Mouse (Mus musculus) monocyte, adult 5-6 weeks (primary cell): ENCODE results near the gene Tfb2m. TPM values are rescaled to one million over a fixed set of nuclear protein-coding genes. Genes with fewer than 3 reads are reported as not detected.

ENCODE experiments used
- ATAC-seq: fragments of 153-309, 156-312 bp; replicated peaks from 2 replicates; pipeline ENCODE4 v1.8.0; 2017; ENCODE audit warnings: mild to moderate bottlenecking; ENCODE audit not compliant: low TSS enrichment, insufficient number of reproducible peaks, severe bottlenecking, poor library complexity, low FRiP score
- total RNA-seq: library from RNA; stranded (forward); fragments of 200-1000, 200-491, 200-594 nt; gene quantifications from 3 replicates; pipeline ENCODE4 v1.2.3, GENCODE M21; 2017

Tfb2m gene
- total RNA-seq, 1 experiment from 2014 or later = 41.7 TPM

GRCm38 (mm10) chr1:179563211-179563610, 17.1 kb upstream of the Tfb2m start:
- ATAC-seq = no peak

DNA sequence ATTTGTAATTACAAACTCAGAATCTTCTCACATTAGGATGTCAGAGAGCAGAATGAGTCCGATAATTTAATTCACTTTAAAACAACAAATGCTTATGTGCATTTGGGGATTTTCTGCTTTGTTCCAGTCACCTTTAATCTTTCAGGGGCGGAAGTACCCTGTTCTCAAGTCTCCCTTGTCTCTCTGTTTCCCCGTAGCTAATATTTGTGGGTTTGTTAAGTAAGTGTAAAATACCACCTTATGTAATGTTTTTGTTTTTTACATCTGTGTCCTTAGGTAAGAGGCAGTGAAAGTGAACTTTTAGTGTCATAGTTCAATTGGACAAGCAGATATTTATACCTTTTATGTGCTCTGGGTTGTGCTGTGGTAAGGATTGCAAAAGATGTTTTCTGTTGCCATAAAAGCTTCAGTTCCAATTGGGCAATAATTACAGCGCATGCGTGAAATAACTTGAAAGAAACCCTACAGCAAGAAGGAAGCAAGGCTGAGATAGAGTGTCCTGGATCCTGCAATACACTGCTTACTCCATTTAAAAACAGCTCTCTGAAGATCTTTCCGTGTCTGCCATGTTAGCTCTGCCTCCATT, 14.9 kb upstream of the Tfb2m start:
- peak; percentile 77 for ATAC-seq

DNA sequence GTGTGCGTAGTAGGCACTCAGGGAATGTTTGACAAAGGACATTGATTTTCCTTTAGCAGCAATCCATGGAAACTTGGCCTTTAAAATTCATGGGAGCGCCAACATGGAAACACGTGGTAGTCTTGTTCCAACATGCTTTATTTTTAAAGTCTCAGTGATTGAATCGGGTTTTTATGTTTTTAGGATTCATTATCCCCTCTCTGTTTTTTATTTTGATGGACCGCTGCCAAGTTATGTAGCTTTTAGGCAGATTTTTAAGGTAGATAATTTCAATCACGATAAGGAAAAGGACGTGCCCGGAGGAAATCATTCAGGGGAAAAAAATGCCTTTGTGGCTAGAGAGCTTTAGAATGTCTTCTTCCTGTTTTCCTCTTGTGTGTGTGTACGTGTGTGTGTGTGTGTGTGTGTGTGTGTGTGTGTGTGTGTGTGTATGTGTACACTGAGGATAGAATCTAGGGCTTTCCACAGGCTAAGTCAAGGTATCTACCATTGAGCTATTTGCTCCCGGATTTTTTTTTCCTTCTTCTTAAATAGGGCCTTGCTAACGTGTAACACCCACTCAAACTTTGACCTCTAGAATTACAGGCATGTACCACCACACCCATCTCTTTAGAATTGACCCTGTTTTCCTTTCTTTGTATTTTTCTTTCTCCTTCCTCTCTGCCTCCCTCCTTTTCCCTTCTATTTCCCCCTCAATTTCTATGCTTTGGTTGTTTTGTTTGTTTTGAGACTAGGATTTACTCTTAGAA, 13.6 kb upstream of the Tfb2m start:
- ATAC-seq = no peak

GRCm38 (mm10) chr1:179556921-179557320, 10.9 kb upstream of the Tfb2m start:
- ATAC-seq = no peak

- no peak for ATAC-seq
These were observed 7.9 kb upstream of the Tfb2m start for GRCm38 (mm10) chr1:179553949-179554347.

- no peak for ATAC-seq
These were observed 7.3 kb upstream of the Tfb2m start for GRCm38 (mm10) chr1:179553197-179553948.

DNA sequence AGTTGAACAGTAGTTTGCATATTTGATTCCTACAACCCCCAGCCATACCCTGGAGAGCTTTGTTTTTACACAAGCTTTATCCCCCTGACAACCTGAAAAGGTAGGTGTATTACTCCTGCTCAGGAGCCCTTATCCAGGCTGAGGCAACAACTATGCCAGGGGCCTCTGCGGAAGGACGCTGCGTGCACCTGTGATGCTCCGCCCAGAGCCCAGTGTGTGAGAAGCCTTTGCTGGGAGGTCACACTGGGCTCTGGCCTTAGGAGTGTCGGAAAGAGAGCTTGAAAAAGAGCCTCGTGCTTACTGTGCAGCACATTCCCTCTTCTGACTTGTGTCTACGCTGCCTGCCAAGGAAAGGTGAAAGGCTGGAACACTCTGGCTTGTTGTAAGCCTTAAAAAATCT, 6.7 kb upstream of the Tfb2m start:
- no peak for ATAC-seq

DNA sequence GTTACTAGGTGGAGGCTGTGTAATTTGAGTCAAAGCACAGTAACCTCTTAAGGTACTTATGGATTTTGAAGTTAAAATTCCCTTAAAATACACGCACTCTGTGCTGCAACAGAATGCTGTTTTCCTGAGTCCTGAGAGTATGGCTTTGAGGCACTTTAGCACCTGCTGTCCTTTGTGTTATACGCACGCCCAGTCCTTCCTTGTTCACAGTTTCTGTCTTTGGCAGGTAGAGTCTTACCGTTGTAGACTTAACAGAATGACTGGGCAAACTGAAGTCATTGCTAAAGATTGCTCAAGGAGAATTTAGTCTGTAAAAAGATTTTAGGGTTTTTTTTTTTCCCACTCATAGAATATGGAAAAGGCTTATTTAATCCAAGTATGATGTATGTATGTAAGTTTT, 5.9 kb upstream of the Tfb2m start:
- ATAC-seq = no peak

- no peak for ATAC-seq
These were observed 5.3 kb upstream of the Tfb2m start for GRCm38 (mm10) chr1:179551336-179551735.

- no peak for ATAC-seq
These were observed 3.1 kb upstream of the Tfb2m start for GRCm38 (mm10) chr1:179548996-179549752.

- no peak for ATAC-seq
These were observed 2.2 kb upstream of the Tfb2m start for GRCm38 (mm10) chr1:179548220-179548619.

DNA sequence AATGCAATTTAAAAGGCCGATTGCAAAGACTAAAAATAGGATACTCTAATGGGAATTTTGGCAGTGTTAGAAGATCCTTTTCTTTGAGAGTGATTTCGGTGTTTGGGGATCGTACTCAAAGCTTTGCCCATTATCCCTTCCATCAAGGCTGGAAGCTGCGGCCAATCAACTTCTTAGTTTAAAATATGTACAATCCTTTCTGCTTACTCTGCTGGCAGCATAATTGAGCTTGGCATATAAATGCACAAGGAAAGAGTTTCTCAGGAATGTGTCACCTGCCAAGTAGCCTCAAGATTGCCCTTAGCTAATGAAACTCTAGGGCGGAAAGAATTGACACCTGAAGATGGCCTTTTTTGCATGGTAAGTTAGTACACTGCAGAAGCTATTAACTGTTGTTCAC, 1.1 kb upstream of the Tfb2m start:
- ATAC-seq = no peak

GRCm38 (mm10) chr1:179546551-179546917, 467 bp upstream of the Tfb2m start:
- no peak for ATAC-seq

- ATAC-seq = no peak
These were observed 4.6 kb downstream of the Tfb2m start for GRCm38 (mm10) chr1:179541502-179541901.

GRCm38 (mm10) chr1:179539887-179540286, 6.2 kb downstream of the Tfb2m start:
- ATAC-seq = no peak

DNA sequence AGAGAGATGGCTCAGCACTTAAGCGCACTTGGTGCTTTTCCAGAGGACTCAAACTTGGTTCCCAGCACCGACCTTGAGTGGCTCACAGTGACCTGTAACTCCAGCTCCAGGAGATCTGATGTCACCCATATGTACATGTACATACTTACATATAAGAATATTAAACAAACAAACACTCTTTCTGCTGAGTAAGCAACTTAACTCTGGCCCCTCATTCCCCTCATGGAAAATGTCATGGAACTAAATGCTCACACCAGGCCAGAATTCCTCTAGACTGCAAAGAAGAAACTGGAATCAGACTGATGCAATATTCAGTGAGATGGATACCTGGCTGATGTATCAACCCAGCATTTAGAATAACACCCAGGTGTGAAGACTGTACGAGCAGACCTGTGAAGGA, 7.0 kb downstream of the Tfb2m start:
- ATAC-seq = no peak

- no peak for ATAC-seq
These were observed 26.2 kb downstream of the Tfb2m start for GRCm38 (mm10) chr1:179519901-179520300.

DNA sequence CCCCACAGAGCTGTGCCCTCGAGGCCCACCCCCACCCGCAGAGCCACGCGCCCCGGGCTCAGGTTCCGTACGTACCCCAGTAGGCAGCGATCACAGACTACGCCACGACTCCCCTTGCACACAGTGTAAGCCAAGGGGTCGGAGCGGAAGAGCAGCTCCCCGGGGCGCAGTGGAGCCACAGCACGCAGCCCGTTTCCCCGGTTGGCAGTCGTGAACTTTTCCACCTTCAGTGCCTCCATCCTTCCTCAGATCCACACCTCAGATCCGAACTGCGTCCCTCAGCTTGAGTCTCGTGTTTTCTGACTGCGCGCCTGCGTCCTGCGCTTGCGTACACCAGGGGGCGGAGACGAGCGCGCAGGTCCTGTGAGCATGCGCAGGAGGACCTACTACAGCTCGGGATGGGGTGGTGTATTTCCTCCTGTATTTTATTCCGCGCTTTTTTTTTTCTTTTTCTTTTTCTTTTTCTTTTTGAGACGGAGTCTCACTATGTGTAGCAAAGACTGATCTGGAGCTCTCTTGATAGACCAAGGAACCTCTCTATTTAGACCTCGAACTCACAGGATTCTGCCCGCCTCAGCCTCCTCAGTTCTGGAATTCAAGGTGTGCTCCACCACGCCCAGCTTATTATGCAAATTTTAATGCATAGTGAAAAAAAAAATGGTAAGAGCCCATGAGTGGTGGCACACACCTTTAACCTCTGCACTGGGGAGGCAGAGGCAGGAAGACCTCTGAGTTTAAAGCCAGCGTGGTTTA, 28.2 kb downstream of the Tfb2m start, which contains the start of gene Smyd3:
Gene Smyd3 (minus strand): TSS at position 329 of the 753 bp plus-strand sequence.
- ATAC-seq = peak; percentile 96
